Mouse (Mus musculus) testis, adult 2 months (tissue): ENCODE data around the gene Arl4c. TPM values are rescaled to one million over a fixed set of nuclear protein-coding genes. Genes with fewer than 3 reads are reported as not detected.
"Not testable (repeated sequence)": the region's sequence is repeated elsewhere in the genome, so short reads cannot be mapped to it uniquely, and the experiment has no call there.

ENCODE experiments used
- H3K27ac ChIP-seq: fragments of 200-500 bp; 2 replicates; pipeline ENCODE4 v1.5.1; 2012; ENCODE audit warnings: low read depth, low read length; ENCODE audit not compliant: control insufficient read depth, insufficient read depth
- H3K27me3 ChIP-seq: fragments of 200-500 bp; 2 replicates; pipeline ENCODE4 v1.6.1; 2012; ENCODE audit warnings: mild to moderate bottlenecking, low read length, moderate library complexity; ENCODE audit not compliant: control insufficient read depth, insufficient read depth
- H3K36me3 ChIP-seq: fragments of 200-500 bp; 2 replicates; pipeline ENCODE4 v1.6.1; 2012; ENCODE audit warnings: mild to moderate bottlenecking, low read length; ENCODE audit not compliant: control insufficient read depth, insufficient read depth
- H3K4me1 ChIP-seq: fragments of 200-500 bp; 2 replicates; pipeline ENCODE4 v1.6.1; 2012; ENCODE audit warnings: low read length; ENCODE audit not compliant: control insufficient read depth, insufficient read depth
- H3K4me3 ChIP-seq: fragments of 200-500 bp; 2 replicates; pipeline ENCODE4 v1.5.1; 2012; ENCODE audit warnings: low read depth, mild to moderate bottlenecking, low read length, moderate library complexity, mixed read lengths; ENCODE audit not compliant: control insufficient read depth
- CTCF ChIP-seq: fragments of 200-500 bp; IDR thresholded peaks from 2 replicates; pipeline ENCODE4 v1.5.1; 2012; ENCODE audit warnings: low read depth, mild to moderate bottlenecking, inconsistent platforms, low read length, moderate library complexity; ENCODE audit not compliant: control insufficient read depth, insufficient read depth, insufficient replicate concordance
- POLR2A ChIP-seq: fragments of 200-500 bp; IDR thresholded peaks from 2 replicates; pipeline ENCODE4 v1.6.1; 2012; ENCODE audit warnings: low read depth, mild to moderate bottlenecking, inconsistent platforms, low read length, moderate library complexity; ENCODE audit not compliant: control insufficient read depth
- polyA plus RNA-seq: library from polyadenylated mRNA; depleted of rRNA; stranded (reverse); fragments of >200 nt; gene quantifications from 2 replicates; pipeline ENCODE4 v1.2.3, GENCODE M21; 2012

Arl4c gene
- polyA plus RNA-seq, 1 experiment = 5.2 TPM

- Histone ChIP-seq H3K36me3 (no peaks in the 10 kb centered on the region), H3K4me3 (no peak overlapping the region)
- no peak for TF ChIP-seq CTCF
- no peak for TF ChIP-seq POLR2A
Measured at GRCm38 (mm10) chr1:88642735-88643134, 59.3 kb downstream of the Arl4c start.

GRCm38 (mm10) chr1:88641678-88642215 is 60.3 kb downstream of the Arl4c start:
- H3K36me3 ChIP-seq = no peaks in the 10 kb centered on the region
- H3K27me3 ChIP-seq = no peaks in the 10 kb centered on the region
- no peak for TF ChIP-seq POLR2A
- TF ChIP-seq CTCF = no peak

More at GRCm38 (mm10) chr1:88642735-88643134, 59.3 kb downstream of the Arl4c start:
- no peaks in the 10 kb centered on the region for H3K27me3 ChIP-seq
- no peak overlapping the region for H3K27ac ChIP-seq
- H3K4me1 ChIP-seq = no peaks in the 10 kb centered on the region

DNA sequence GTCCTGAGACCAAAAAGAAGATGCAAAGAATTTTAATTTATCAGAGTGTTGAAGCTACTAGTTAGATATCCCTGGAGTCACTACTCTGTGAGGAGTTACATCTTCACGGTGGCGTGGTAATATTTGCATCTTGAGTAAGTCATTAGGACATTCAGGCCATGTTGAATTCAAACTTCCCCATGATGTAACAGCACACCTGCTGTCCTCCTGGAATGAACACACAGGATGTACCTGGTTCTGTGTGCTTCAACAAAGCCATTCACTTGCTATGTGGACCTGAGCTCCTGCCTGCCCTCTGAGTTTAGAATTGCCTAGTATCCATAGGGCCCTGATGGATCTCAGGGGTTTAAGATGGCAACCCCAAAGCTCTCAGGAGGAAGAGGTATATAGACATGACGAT is 60.8 kb downstream of the Arl4c start:
- no peaks in the 10 kb centered on the region for H3K36me3 ChIP-seq
- H3K4me3 ChIP-seq = no peak overlapping the region
- TF ChIP-seq CTCF = no peak
- no peak for TF ChIP-seq POLR2A
- no peaks in the 10 kb centered on the region for H3K4me1 ChIP-seq
- no peaks in the 10 kb centered on the region for H3K27me3 ChIP-seq
- H3K27ac ChIP-seq = no peak overlapping the region

More at GRCm38 (mm10) chr1:88641678-88642215, 60.3 kb downstream of the Arl4c start:
- H3K27ac ChIP-seq = no peak overlapping the region
- H3K4me3 ChIP-seq = no peak overlapping the region
- no peaks in the 10 kb centered on the region for H3K4me1 ChIP-seq

DNA sequence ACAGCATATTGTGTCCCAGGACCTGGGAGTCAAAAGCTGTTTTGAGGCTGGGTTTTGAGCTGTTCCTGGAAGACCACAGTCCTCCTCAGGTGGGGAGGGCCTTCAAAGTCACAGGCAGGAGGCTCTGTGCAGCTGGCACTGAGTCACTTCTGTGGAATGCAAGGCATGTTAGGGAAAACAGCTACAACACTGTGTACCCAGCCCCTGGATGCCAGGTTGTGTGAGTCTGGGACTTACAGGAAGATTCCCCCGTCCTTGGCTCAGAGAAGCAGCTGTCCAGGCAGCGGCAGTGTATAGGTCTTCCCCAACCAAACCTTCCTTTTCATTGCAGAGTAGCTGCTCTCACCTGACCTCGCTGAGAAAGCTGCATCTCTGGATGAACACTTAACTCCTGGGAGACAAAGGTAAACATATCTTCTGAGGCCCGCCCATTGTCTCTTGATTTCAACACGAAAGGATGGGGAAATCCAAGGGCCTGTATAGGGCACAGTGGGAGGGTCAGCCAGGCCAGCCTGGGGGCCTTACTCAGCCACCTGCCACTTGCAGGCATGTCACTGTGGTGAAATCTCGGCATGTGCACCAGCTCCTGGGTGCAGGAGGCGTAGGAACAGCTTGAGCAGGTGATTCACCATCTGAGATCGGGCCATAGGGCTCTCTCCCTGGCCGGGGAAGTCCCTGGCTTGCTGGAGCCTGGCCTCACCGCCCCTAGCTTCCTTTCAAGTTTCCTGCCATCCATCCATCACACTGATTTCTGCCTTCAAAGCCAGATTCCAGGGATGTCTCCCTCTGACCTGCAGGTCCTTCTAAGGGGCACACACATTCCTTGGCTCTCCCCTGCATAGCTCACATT is 62.4 kb downstream of the Arl4c start:
- Histone ChIP-seq H3K4me1 (no peaks in the 10 kb centered on the region), H3K27ac (no peak overlapping the region), H3K36me3 (no peaks in the 10 kb centered on the region), H3K27me3 (no peaks in the 10 kb centered on the region), H3K4me3 (no peak overlapping the region)
- no peak for TF ChIP-seq POLR2A
- no peak for TF ChIP-seq CTCF

GRCm38 (mm10) chr1:88638622-88639021 is 63.4 kb downstream of the Arl4c start:
- no peaks in the 10 kb centered on the region for H3K36me3 ChIP-seq
- H3K27ac ChIP-seq = no peak overlapping the region

DNA sequence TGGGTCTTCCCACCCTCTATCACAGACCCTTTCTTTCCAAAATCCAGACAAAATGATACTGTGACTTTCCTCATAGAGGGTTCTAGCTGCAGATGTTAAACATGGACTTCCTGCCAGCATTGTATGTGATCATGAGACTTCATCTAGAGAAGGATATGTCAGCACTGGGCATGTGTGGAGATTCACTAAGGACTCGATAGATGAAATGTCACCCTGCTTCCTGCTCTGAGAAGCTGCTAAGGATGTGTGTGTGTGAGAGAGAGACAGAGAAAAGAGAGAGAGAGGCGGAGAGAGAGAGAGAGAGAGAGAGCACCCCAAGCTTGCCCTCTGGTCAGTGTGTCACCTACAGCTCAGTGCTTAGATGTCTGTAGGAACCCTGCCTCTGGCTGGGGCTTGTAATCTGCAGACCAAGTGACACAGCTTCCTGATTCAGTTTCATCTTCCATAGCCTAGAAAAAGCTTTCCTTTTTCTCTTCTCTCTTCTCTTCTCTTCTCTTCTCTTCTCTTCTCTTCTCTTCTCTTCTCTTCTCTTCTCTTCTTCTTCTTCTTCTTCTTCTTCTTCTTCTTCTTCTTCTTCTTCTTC is 65.4 kb downstream of the Arl4c start:
- not testable (repeated sequence) for H3K36me3 ChIP-seq, H3K4me1 ChIP-seq, H3K4me3 ChIP-seq, H3K27me3 ChIP-seq, H3K27ac ChIP-seq

More at GRCm38 (mm10) chr1:88638622-88639021, 63.4 kb downstream of the Arl4c start:
- H3K27me3 ChIP-seq = no peaks in the 10 kb centered on the region
- H3K4me1 ChIP-seq = no peaks in the 10 kb centered on the region
- H3K4me3 ChIP-seq = no peak overlapping the region
- TF ChIP-seq CTCF = no peak
- no peak for TF ChIP-seq POLR2A

DNA sequence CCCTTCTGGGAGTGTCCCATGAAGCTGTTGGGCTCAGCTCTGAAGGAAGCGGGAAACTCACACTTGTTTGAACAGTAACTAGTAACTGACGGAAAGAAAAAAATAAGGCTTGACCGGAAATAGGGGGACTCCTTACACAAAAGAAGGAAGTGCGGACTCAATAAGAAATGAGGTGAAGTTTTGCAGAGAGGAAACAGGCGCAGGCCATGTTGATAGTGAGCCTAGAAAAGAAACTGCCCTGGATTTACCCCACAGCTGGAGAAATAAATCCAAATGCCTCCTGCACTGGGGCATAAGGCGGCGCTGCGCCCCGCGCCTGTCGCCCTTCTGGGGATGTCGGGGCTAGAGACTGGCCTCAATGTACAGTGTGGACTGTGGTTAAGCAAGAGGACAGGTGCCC is 66.4 kb downstream of the Arl4c start:
- no peaks in the 10 kb centered on the region for H3K4me1 ChIP-seq
- H3K27ac ChIP-seq = no peak overlapping the region
- H3K36me3 ChIP-seq = no peaks in the 10 kb centered on the region
- TF ChIP-seq POLR2A = no peak
- no peak for TF ChIP-seq CTCF
- no peaks in the 10 kb centered on the region for H3K27me3 ChIP-seq
- no peak overlapping the region for H3K4me3 ChIP-seq
